Mouse (Mus musculus) MEL (cell line): ENCODE data around the gene S100b.

Experiments used
- BHLHE40 ChIP-seq: IDR thresholded peaks from 2 replicates; pipeline ENCODE4 v1.6.1; 2012; ENCODE audit warnings: low read depth, mild to moderate bottlenecking, inconsistent platforms, low read length, improper control_type of control experiment, borderline replicate concordance
- CTCF ChIP-seq, 3 experiments: IDR thresholded peaks in 2 of 3; conservative IDR thresholded peaks in 1 of 3; 2 replicates each; pipeline ENCODE4 v1.5.1; 2011 to 2012; ENCODE audit warnings: low read length in 3 of 3, low read depth in 2 of 3, mild to moderate bottlenecking in 2 of 3, improper control_type of control experiment in 1 of 3, inconsistent platforms in 1 of 3, mixed read lengths in 1 of 3, moderate library complexity in 1 of 3; ENCODE audit not compliant: control insufficient read depth in 1 of 3, insufficient read depth in 1 of 3, poor library complexity in 1 of 3, severe bottlenecking in 1 of 3
- ELF1 ChIP-seq: IDR thresholded peaks from 2 replicates; pipeline ENCODE4 v1.6.1; 2014; ENCODE audit warnings: low read depth, mild to moderate bottlenecking, inconsistent platforms, low read length, improper control_type of control experiment, moderate library complexity
- HCFC1 ChIP-seq: IDR thresholded peaks from 2 replicates; pipeline ENCODE4 v1.6.1; 2012; ENCODE audit warnings: low read depth, mild to moderate bottlenecking, inconsistent platforms, low read length, improper control_type of control experiment, moderate library complexity
- MAX ChIP-seq: IDR thresholded peaks from 2 replicates; pipeline ENCODE4 v1.6.1; 2011; ENCODE audit warnings: low read length, improper control_type of control experiment
- MXI1 ChIP-seq: IDR thresholded peaks from 2 replicates; pipeline ENCODE4 v1.6.1; 2011; ENCODE audit warnings: mild to moderate bottlenecking, low read depth, low read length, improper control_type of control experiment
- POLR2A ChIP-seq, 2 experiments: IDR thresholded peaks; 2 replicates each; pipeline ENCODE4 v1.6.1; 2011 to 2012; ENCODE audit warnings: low read length in 2 of 2, mild to moderate bottlenecking in 2 of 2, control low read depth in 1 of 2, improper control_type of control experiment in 1 of 2, low read depth in 1 of 2, moderate library complexity in 1 of 2; ENCODE audit not compliant: control insufficient read depth in 1 of 2, insufficient read depth in 1 of 2, poor library complexity in 1 of 2
- POLR2AphosphoS5 ChIP-seq: IDR thresholded peaks from 2 replicates; pipeline ENCODE4 v1.6.1; 2012; ENCODE audit warnings: low read depth, borderline replicate concordance, mild to moderate bottlenecking, inconsistent platforms, low read length, moderate library complexity, mixed read lengths
- USF1 ChIP-seq: IDR thresholded peaks from 2 replicates; pipeline ENCODE4 v1.6.1; 2014; ENCODE audit warnings: low read depth, mild to moderate bottlenecking, inconsistent platforms, low read length, improper control_type of control experiment, moderate library complexity
- ZC3H11A ChIP-seq: IDR thresholded peaks from 2 replicates; pipeline ENCODE4 v1.6.1; 2012; ENCODE audit warnings: low read depth, mild to moderate bottlenecking, inconsistent platforms, low read length, improper control_type of control experiment

DNA sequence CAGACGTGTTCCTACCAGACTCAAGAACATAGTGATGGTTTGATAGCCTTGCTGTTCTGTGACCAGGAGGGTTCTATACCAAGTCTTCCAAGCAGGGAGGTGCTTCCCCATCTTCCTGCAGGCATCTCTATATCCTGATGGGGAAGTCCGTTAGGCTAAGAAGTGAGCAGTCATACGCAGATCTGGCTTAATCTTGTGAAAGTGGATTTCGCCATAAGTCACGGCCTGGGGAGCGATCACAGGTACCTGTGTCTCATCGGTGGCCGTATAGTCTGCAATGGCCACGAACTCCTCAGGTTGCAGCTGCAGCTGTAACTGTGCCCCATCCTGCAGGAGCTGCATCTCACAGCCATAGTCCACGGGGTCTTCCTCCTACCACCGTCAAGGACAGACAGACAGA, 27.7 kb upstream of the S100b start:
- no peak for TF ChIP-seq POLR2A (IDR thresholded peaks at IDR 0.05; ENCODE audit: control insufficient read depth in 1 of 2, insufficient read depth in 1 of 2, low read depth in 1 of 2, low read length in 2 of 2, poor library complexity in 1 of 2)
- TF ChIP-seq MAX: no peak
- TF ChIP-seq HCFC1: no peak
- TF ChIP-seq USF1: no peak
- no peak for TF ChIP-seq ZC3H11A
- no peak for TF ChIP-seq ELF1
- TF ChIP-seq CTCF (IDR thresholded peaks at IDR 0.05 in 2 of 3, conservative IDR thresholded peaks at IDR 0.05 in 1 of 3; ENCODE audit: control insufficient read depth in 1 of 3, insufficient read depth in 1 of 3, low read depth in 2 of 3, low read length in 3 of 3, poor library complexity in 1 of 3, severe bottlenecking in 1 of 3): no peak
- no peak for TF ChIP-seq MXI1
- no peak for TF ChIP-seq POLR2AphosphoS5
- TF ChIP-seq BHLHE40: no peak
